Mouse (Mus musculus) c-Kit-negative CD71-positive TER-119-positive erythroid progenitor cells, embryonic 14.5 days (primary cell): ENCODE measurements around the gene Gosr1.
A peak's percentile ranks its signal among the peaks of the same experiment; 100 is the strongest.
"Not testable (repeated sequence)": the region's sequence is repeated elsewhere in the genome, so short reads cannot be mapped to it uniquely, and the experiment has no call there.

ENCODE experiments used
- DNase-seq: peaks from one replicate; pipeline ENCODE4 v3.0.0-alpha.2; 2013; ENCODE audit warnings: low read depth, low spot score

Gene Gosr1

GRCm38 (mm10) chr11:76763053-76763740 is at the start of gene Gosr1:
Gosr1 (minus strand) TSS chr11:76763579.
- peak; percentile 98 for DNase-seq

GRCm38 (mm10) chr11:76810706-76811495 is 47.5 kb upstream of the Gosr1 start:
- DNase-seq = no peak

GRCm38 (mm10) chr11:76809450-76809849 is 46.1 kb upstream of the Gosr1 start:
- DNase-seq = no peak

GRCm38 (mm10) chr11:76808550-76808949 is 45.2 kb upstream of the Gosr1 start:
- DNase-seq = no peak

- no peak for DNase-seq
These were observed 43.8 kb upstream of the Gosr1 start for GRCm38 (mm10) chr11:76807007-76807679.

GRCm38 (mm10) chr11:76806026-76806425 is 42.6 kb upstream of the Gosr1 start:
- no peak for DNase-seq

- not testable (repeated sequence) for DNase-seq
These were observed 41.7 kb upstream of the Gosr1 start for GRCm38 (mm10) chr11:76805072-76805471.

- DNase-seq = no peak
These were observed 39.9 kb upstream of the Gosr1 start for GRCm38 (mm10) chr11:76803266-76803665.

GRCm38 (mm10) chr11:76797236-76797635 is 33.9 kb upstream of the Gosr1 start:
- DNase-seq = no peak

- no peak for DNase-seq
These were observed 31.9 kb upstream of the Gosr1 start for GRCm38 (mm10) chr11:76795326-76795725.

- DNase-seq = no peak
These were observed 28.0 kb upstream of the Gosr1 start for GRCm38 (mm10) chr11:76791331-76791730.

GRCm38 (mm10) chr11:76789252-76789651 is 25.9 kb upstream of the Gosr1 start:
- peak; percentile 51 for DNase-seq

GRCm38 (mm10) chr11:76775533-76775932 is 12.2 kb upstream of the Gosr1 start:
- no peak for DNase-seq

- DNase-seq = no peak
These were observed 10.4 kb upstream of the Gosr1 start for GRCm38 (mm10) chr11:76773811-76774210.

GRCm38 (mm10) chr11:76770566-76770965 is 7.2 kb upstream of the Gosr1 start:
- DNase-seq = no peak

GRCm38 (mm10) chr11:76763741-76764122 is 353 bp upstream of the Gosr1 start:
- no peak for DNase-seq

GRCm38 (mm10) chr11:76752276-76752675 is 11.1 kb downstream of the Gosr1 start:
- no peak for DNase-seq

GRCm38 (mm10) chr11:76748819-76749218 is 14.6 kb downstream of the Gosr1 start:
- no peak for DNase-seq

- DNase-seq = no peak
These were observed 17.5 kb downstream of the Gosr1 start for GRCm38 (mm10) chr11:76745921-76746320.

GRCm38 (mm10) chr11:76744550-76744949 is 18.8 kb downstream of the Gosr1 start:
- DNase-seq = no peak

GRCm38 (mm10) chr11:76742511-76742910 is 20.9 kb downstream of the Gosr1 start:
- no peak for DNase-seq

GRCm38 (mm10) chr11:76739125-76739524 is 24.3 kb downstream of the Gosr1 start:
- DNase-seq = no peak
